Mouse (Mus musculus): ENCODE measurements around the gene Mt1. TPM values are rescaled to one million over a fixed set of nuclear protein-coding genes. Genes with fewer than 3 reads are reported as not detected.

The Mt1 gene
- polyA plus RNA-seq, 1 experiment from 2014 or later: 219 TPM

GRCm38 (mm10) chr8:94194591-94195223, 15.8 kb downstream of the Mt1 start:
- WGBS: 94% methylated on average over 7 of the region's 7 CpGs
- Histone ChIP-seq H3K4me1 (peaks cover 12% of the 10 kb centered on the region), H3K27ac (no peak overlapping the region), H3K9me3 (no peaks in the 10 kb centered on the region), H3K36me3 (replicated peaks) (no peaks in the 10 kb centered on the region), H3K4me3 (no peak overlapping the region), H3K27me3 (ENCODE audit: poor library complexity, severe bottlenecking) (peaks cover 10% of the 10 kb centered on the region; the same call in 1 of the 2 replicates)
- DNase-seq (ENCODE audit: extremely low spot score, low spot score): no peak

GRCm38 (mm10) chr8:94199202-94199869, 20.5 kb downstream of the Mt1 start:
- peak; percentile 74 for DNase-seq (ENCODE audit: extremely low spot score, low spot score)
- Histone ChIP-seq H3K9me3 (no peaks in the 10 kb centered on the region), H3K27me3 (ENCODE audit: poor library complexity, severe bottlenecking) (no peaks in the 10 kb centered on the region), H3K36me3 (replicated peaks) (no peaks in the 10 kb centered on the region), H3K27ac (no peak overlapping the region), H3K4me3 (no peak overlapping the region), H3K4me1 (no peaks in the 10 kb centered on the region)
- 44% methylated on average over 10 of the region's 10 CpGs for WGBS

GRCm38 (mm10) chr8:94204043-94204442, 25.2 kb downstream of the Mt1 start:
- H3K36me3 ChIP-seq (replicated peaks): no peaks in the 10 kb centered on the region
- no peaks in the 10 kb centered on the region for H3K27me3 ChIP-seq (ENCODE audit: poor library complexity, severe bottlenecking)
- no peak for DNase-seq (ENCODE audit: extremely low spot score, low spot score)
- no peak overlapping the region for H3K27ac ChIP-seq
- no peaks in the 10 kb centered on the region for H3K4me1 ChIP-seq
- no peaks in the 10 kb centered on the region for H3K9me3 ChIP-seq
- no peak overlapping the region for H3K4me3 ChIP-seq
- 79% methylated on average over 3 of the region's 3 CpGs for WGBS

GRCm38 (mm10) chr8:94205736-94206135, 26.9 kb downstream of the Mt1 start:
- Histone ChIP-seq H3K27me3 (ENCODE audit: poor library complexity, severe bottlenecking) (no peaks in the 10 kb centered on the region), H3K4me1 (no peaks in the 10 kb centered on the region), H3K9me3 (no peaks in the 10 kb centered on the region), H3K4me3 (no peak overlapping the region), H3K27ac (no peak overlapping the region), H3K36me3 (replicated peaks) (no peaks in the 10 kb centered on the region)
- peak; percentile 85 for DNase-seq (ENCODE audit: extremely low spot score, low spot score)
- 14% methylated on average over 5 of the region's 5 CpGs for WGBS

- no peak overlapping the region for H3K27ac ChIP-seq
- 82% methylated on average over 8 of the region's 8 CpGs for WGBS
- H3K4me3 ChIP-seq: no peak overlapping the region
- no peak for DNase-seq (ENCODE audit: extremely low spot score, low spot score)
- H3K4me1 ChIP-seq: no peaks in the 10 kb centered on the region
- no peaks in the 10 kb centered on the region for H3K36me3 ChIP-seq (replicated peaks)
- H3K9me3 ChIP-seq: no peaks in the 10 kb centered on the region
- H3K27me3 ChIP-seq (ENCODE audit: poor library complexity, severe bottlenecking): no peaks in the 10 kb centered on the region
Observed at GRCm38 (mm10) chr8:94206256-94206655, 27.4 kb downstream of the Mt1 start.

- H3K9me3 ChIP-seq: no peaks in the 10 kb centered on the region
- 82% methylated on average over 2 of the region's 2 CpGs for WGBS
Observed at GRCm38 (mm10) chr8:94207491-94207890, 28.6 kb downstream of the Mt1 start.

GRCm38 (mm10) chr8:94209639-94210038, 30.8 kb downstream of the Mt1 start:
- H3K4me3 ChIP-seq: no peak overlapping the region
- H3K36me3 ChIP-seq (replicated peaks): no peaks in the 10 kb centered on the region
- H3K4me1 ChIP-seq: peaks cover 12% of the 10 kb centered on the region
- no peak for DNase-seq (ENCODE audit: extremely low spot score, low spot score)
- H3K9me3 ChIP-seq: no peaks in the 10 kb centered on the region
- no peak overlapping the region for H3K27ac ChIP-seq
- WGBS: 85% methylated on average over 6 of the region's 6 CpGs
- H3K27me3 ChIP-seq (ENCODE audit: poor library complexity, severe bottlenecking): no peaks in the 10 kb centered on the region

More at GRCm38 (mm10) chr8:94207491-94207890, 28.6 kb downstream of the Mt1 start:
- Histone ChIP-seq H3K27me3 (ENCODE audit: poor library complexity, severe bottlenecking) (no peaks in the 10 kb centered on the region), H3K4me3 (no peak overlapping the region), H3K36me3 (replicated peaks) (no peaks in the 10 kb centered on the region), H3K27ac (no peak overlapping the region), H3K4me1 (no peaks in the 10 kb centered on the region)
- no peak for DNase-seq (ENCODE audit: extremely low spot score, low spot score)

- WGBS: 79% methylated on average over 3 of the region's 3 CpGs
- H3K27me3 ChIP-seq (ENCODE audit: poor library complexity, severe bottlenecking): no peaks in the 10 kb centered on the region
- H3K9me3 ChIP-seq: no peaks in the 10 kb centered on the region
- H3K4me1 ChIP-seq: peaks cover 18% of the 10 kb centered on the region
- H3K4me3 ChIP-seq: no peak overlapping the region
- H3K36me3 ChIP-seq (replicated peaks): no peaks in the 10 kb centered on the region
- no peak for DNase-seq (ENCODE audit: extremely low spot score, low spot score)
- H3K27ac ChIP-seq: no peak overlapping the region
Observed at GRCm38 (mm10) chr8:94210225-94210624, 31.3 kb downstream of the Mt1 start.

GRCm38 (mm10) chr8:94213819-94214218, 34.9 kb downstream of the Mt1 start:
- DNase-seq (ENCODE audit: extremely low spot score, low spot score): no peak
- H3K27ac ChIP-seq: peak overlapping the region; percentile 88; the same call in 1 of the 2 replicates
- whole genome bisulfite sequencing: 65% methylated on average over 6 of the region's 6 CpGs
- peaks cover 35% of the 10 kb centered on the region for H3K4me1 ChIP-seq
- H3K4me3 ChIP-seq: peak overlapping the region; percentile 87
- H3K9me3 ChIP-seq: no peaks in the 10 kb centered on the region
- H3K27me3 ChIP-seq (ENCODE audit: poor library complexity, severe bottlenecking): no peaks in the 10 kb centered on the region
- H3K36me3 ChIP-seq (replicated peaks): no peaks in the 10 kb centered on the region

- peak; percentile 100 for DNase-seq (ENCODE audit: extremely low spot score, low spot score)
- Histone ChIP-seq H3K4me1 (peaks cover 35% of the 10 kb centered on the region), H3K9me3 (no peaks in the 10 kb centered on the region), H3K27ac (peak within 1 kb of the TSS; percentile 88), H3K27me3 (ENCODE audit: poor library complexity, severe bottlenecking) (no peaks in the 10 kb centered on the region), H3K36me3 (replicated peaks) (no peaks in the 10 kb centered on the region), H3K4me3 (peak within 1 kb of the TSS; percentile 87)
- WGBS: under 1% methylated on average over 68 of the region's 68 CpGs
Observed at GRCm38 (mm10) chr8:94214252-94215173, 35.6 kb downstream of the Mt1 start, which contains the start of gene Nup93. TSS of gene Nup93 (plus strand) at chr8:94214564.

- no peak overlapping the region for H3K4me3 ChIP-seq
- H3K4me1 ChIP-seq: no peaks in the 10 kb centered on the region
- no peak for DNase-seq (ENCODE audit: extremely low spot score, low spot score)
- 90% methylated on average over 7 of the region's 7 CpGs for WGBS
- no peak overlapping the region for H3K27ac ChIP-seq
- no peaks in the 10 kb centered on the region for H3K9me3 ChIP-seq
- H3K36me3 ChIP-seq (replicated peaks): peaks cover 68% of the 10 kb centered on the region
- no peaks in the 10 kb centered on the region for H3K27me3 ChIP-seq (ENCODE audit: poor library complexity, severe bottlenecking)
Observed at GRCm38 (mm10) chr8:94227381-94227939, 48.6 kb downstream of the Mt1 start.

Measured in forebrain, embryonic 10.5 days (tissue).